Mouse (Mus musculus) adrenal gland, adult 2 months (tissue): ENCODE measurements around the gene Myadml2. TPM values are rescaled to one million over a fixed set of nuclear protein-coding genes. Genes with fewer than 3 reads are reported as not detected.

Experiments
- DNase-seq: peaks from one replicate; pipeline ENCODE4 v3.0.0; 2021
- microRNA-seq, 2 experiments: library from miRNA; unstranded; fragments of <30 nt; microRNA quantifications; one replicate each; pipeline ENCODE4 v1.2.0; 2021
- polyA plus RNA-seq: library from polyadenylated mRNA; depleted of rRNA; stranded (reverse); fragments of >200 nt; gene quantifications from 2 replicates; pipeline ENCODE4 v1.2.3, GENCODE M21; 2012; rRNA removed
- total RNA-seq, 2 experiments: library from RNA; stranded (reverse); gene quantifications; 2 replicates each; pipeline ENCODE4 v1.2.3; 2021

Gene Myadml2
- total and polyA plus RNA-seq, 3 experiments, result 0.11 to 1.0 TPM; not detected in 1

DNA sequence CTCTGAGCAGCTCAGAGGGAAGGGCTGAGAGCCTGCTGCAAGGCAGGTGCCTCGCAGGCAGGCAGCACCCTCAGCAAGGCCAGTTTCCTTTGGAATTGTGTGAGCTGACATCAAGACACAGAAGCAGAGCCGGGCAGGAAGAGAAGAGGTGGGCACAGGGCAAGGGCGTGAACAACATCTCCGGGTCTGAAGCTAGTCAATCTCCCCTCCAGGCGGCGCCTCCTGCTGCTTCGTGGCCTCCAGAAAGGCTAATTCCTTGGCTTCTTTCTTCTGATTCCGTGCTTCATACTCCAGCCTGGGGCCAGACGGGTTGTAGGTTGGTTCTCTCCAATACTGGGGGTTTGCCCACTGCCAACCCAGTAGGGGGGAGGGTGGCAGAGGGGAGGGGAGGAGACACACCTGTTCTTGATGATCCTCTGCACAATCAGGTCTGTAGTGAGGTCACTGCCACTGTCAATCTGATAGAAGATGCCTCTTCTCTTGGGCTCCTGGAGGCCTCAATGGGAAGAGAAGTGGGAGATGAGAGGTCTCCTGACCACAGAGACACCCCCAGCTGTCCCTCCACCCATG, 37.4 kb downstream of the Myadml2 start:
- DNase-seq, result no peak

DNA sequence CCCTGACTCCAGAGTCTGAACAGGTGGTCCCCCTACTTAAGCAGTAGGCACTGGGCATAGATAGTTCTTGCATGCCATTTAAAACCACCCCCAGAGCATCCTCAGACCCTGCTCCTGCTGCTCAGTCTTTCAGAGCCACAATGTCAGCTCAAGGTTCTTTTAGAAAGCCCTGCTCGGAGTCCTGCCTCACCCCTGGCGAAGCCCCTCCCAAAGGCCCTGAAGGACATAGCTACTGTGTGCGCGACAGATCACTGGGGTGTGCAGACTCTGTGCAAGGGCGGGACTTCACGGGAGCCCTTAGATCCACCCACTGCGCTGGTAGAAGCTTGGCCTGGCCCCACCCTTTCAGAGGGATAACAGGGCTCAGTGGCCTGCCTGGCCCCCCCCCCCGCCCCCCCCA, 38.7 kb downstream of the Myadml2 start:
- DNase-seq, result peak; percentile 77

DNA sequence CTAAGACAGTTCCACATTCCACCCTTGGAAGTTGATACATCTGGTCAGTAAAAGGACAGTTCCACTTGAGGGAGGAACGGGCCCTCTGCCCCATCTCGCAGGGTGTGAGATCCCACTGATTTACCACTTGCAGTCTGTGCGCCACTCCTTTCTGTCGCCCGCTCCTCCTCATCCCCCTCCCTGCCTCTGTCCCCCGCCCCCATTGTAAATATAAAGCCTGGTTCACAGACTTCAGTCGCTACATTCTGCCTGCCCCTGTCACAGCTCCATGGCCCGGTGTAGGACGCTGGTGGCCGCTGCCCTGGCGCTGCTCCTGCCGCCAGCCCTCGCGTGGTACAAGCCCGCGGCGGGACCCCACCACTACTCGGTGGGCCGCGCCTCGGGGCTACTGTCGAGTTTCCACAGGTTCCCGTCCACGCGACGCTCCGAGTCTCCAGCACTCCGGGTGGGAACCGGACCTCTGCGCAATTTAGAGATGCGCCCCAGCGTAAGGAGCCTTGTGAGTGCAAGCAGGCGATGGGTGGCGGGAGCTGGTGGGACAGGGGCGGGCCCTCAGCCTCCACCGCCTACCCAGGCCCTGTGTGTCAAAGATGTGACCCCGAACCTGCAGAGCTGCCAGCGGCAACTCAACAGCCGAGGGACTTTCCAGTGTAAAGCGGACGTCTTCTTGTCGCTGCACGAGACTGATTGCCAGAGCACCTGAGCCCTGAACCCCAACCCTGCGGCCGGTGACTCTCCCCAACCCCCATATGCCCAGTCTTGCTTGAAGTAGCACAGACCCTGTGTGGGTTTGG, 39.5 kb downstream of the Myadml2 start, which contains the start of gene Npb:
TSS of gene Npb (plus strand) at position 237 of the 794 bp plus-strand sequence.
- DNase-seq, result no peak

DNA sequence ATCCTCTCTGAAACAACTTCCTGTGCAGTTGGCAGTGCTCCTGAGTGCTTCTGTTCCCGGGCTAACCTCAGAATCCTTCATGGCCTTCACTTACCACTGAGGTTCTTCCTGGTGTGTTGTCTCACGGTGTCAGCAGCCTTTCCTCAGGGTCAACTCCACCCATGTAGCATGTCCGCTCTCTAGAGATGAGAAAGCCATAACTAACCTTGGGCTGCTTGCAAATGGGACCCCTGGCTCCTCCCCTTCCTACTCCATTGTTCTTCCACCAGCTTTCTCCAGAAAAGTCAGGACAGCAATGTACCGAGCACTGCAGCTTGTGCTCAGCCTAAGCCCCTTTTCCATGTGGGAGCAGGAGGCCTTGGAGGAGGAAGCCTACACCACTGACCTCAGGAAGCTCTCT, 41.2 kb downstream of the Myadml2 start:
- DNase-seq, result no peak

DNA sequence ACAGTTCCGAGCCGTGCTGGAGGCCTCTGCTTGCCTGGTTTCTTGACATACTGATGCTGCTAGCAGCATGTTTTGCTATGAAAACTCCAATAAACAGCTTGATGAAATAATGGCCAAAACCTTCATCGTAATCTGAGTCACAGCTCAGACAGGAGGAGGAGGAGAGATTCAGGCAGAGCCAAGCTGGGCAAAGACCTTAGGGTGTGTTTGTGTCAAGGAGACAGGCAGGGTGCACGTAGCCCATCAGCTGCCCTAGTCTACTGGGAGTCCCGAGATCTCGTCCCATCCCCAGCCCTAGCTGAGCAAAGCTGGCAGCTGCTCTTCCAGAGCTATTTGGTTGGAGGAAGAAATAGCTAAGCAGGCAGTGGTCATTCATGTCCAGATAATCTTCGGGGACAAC, 42.3 kb downstream of the Myadml2 start:
- no peak for DNase-seq

DNA sequence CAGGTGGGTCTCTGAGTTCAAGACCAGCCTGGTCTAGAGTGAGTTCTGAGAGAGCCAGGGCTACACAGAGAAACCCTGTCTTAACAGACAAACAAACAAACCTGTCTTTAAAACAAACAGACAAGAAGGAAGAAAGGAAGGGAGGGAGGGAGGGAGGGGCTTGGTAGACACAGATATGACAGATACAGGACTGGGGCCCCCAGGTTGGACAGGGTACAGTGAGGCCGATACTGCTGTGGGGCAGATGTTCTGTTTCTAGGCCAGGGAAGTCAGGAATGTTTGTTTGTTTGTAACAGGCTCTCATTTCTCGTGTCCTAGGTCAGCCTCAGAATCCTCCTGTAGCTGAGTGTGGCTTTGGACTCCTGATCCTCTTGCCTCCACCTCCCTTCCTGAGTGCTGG, 44.4 kb downstream of the Myadml2 start:
- DNase-seq, result no peak

DNA sequence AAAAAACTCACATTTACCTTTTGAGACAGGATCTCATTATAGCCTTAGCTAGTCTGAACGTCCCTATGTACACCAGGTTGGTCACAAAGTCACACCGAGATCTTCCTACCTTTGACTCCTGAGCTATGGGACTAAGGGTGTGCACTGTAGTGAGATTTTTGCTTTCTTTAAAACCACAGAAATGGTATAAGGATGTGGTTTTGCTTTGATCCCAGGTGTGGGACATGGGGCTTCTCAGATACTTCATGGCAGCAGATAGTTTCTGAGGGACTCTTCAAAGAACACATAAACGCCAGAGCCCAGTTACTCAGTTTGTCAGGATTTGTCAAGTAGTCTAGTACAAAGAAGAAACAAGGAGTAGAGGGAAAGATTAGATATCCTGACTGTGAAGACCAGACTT, 47.2 kb downstream of the Myadml2 start:
- no peak for DNase-seq

DNA sequence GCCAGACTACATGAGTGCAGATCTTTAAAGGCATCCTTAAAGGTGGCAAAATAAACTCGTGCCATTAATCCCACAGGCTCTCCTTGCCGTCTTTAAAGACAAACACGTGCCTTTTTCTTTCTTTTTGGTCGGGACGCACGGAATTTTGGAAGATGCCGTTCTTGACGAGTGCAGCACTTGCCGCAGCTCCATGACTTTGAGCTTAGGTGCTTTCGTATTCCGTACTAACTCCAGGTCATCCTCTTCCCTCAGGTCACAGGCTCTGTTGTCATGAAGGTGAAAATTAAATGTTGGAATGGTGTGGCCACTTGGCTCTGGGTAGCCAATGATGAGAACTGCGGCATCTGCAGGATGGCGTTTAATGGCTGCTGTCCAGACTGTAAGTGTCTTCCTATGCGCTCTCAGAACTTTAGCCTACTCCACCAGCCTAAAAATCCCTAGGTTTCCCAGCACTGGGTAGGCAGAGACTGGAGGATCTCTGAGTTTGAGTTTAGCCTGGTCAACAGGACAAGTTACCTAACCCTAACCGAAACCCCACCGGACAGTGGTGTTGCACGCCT, 48.9 kb downstream of the Myadml2 start:
- DNase-seq, result no peak

DNA sequence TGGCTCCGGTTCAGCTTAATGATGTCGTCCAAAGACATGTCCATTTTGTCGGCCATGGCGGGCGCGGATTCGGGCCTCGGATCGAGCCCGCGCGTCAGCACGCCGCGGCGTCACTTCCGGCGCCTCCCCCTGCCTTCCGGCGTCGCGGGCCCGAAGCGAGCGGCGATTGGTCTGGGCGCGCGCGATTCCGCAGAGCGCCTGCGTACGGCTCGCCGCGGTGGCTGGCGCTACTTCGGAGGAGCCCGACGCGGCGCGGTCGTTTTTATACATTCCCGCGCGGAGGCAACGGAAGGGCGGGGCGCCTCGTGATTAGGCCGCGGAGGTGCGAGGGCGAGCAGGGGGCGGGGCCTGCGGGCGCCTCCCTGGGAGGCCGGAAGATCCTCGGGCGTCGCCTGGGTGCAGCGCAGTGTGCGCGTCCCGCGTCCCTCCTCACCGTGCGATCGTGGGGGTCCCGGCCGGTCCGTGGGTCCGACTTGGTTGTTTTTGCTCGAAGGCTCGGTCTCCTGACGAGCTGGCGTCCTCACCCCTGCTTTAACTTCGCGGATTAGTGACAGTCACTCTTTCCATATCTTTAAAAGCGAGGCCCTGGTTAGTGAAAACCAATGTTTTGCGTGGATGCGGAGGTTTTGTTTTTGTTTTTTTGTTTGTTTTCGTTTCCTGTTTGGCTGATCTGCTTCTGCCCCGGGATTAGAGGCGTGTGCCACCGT, 49.5 kb downstream of the Myadml2 start, which contains the start of the genes Alyref and Anapc11:
TSS of gene Alyref (minus strand) at position 83 of the 707 bp plus-strand sequence.
TSS of gene Anapc11 (plus strand) at position 139 of the 707 bp plus-strand sequence.
- peak; percentile 96 for DNase-seq

DNA sequence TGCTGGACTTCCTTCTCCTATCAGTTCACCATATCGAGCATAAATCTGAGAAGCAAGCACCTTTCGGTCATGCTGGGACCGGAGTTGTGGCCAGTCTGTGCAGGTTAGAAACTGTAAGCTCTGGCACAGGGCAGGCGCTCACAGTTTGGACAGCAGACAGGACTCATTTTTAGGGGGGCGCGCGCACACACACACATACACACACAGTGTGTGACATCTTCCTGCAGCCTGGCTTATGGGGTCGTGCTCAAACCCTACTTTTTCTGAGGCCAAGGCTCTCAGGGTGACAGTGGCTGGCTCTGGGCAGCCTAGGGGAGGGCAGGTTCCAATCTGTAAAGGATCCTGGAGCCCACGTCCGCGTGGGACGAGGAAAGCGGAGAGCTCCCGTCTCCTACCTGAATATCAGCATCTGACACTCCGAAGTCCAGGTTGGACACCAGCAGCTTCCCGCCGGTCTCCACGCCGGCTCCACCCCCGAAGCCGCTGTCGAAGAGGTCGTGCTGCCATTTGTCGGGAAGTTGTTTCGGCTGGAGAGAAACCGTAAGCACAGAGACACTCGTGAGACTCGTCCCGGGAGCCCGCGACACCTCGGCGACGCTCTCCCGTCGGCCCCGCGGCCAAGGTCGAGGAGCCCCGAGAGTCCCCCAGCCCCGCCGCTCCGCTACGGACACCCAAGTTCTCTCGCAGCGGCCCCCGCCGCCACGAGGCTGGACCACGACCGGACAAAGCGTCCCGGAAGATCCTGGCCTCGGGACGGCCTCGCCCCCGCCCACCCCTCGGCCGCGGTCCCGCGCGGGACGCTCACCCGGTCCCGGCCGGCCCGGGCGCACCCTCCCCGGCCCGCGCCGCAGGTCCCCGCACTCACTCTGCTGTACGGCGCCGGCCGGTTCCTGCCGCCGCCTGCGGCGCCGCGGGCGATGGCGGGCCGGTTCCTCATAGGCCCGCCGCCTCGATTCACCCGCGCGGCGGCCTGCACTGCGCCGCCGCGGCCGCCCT, 50.4 kb downstream of the Myadml2 start:
- no peak for DNase-seq

Small RNA genes within 50 kb of the gene (microRNA-seq; reads per million reads assigned to microRNA genes)
- gene Mir6936, result 0 to 0.83 reads per million in 2 experiments

Other genes starting within 250 kb of the Myadml2 start
Only the 30 nearest of the 32 such genes appear.
- gene Pde6g, start 194.7 kb downstream of the Myadml2 start, total RNA-seq, result under 1 TPM in 1 of 2 experiments, not detected in 1; 0.31 TPM
- gene Pde6g, start 194.7 kb downstream of the Myadml2 start, polyA plus RNA-seq, result 0.48 and 0.49 TPM in 2 replicates
- 10 to 100 TPM; 25.8 to 37.1 TPM for gene Oxld1, start 190.1 kb downstream of the Myadml2 start, total RNA-seq
- gene Oxld1, start 190.1 kb downstream of the Myadml2 start, polyA plus RNA-seq, result 48.7 and 81.2 TPM in 2 replicates
- 10 to 100 TPM; 24.6 to 33.0 TPM for gene Ccdc137, start 190.0 kb downstream of the Myadml2 start, total RNA-seq
- gene Ccdc137, start 190.0 kb downstream of the Myadml2 start, polyA plus RNA-seq, result 8.3 and 12.0 TPM in 2 replicates
- 10 to 100 TPM; 21.4 to 27.2 TPM for gene Arl16, start 180.6 kb downstream of the Myadml2 start, total RNA-seq
- gene Arl16, start 180.6 kb downstream of the Myadml2 start, polyA plus RNA-seq, result 23.2 and 27.2 TPM in 2 replicates
- gene Mrpl12, start 163.5 kb downstream of the Myadml2 start, total RNA-seq, result 100 to 1,000 TPM; 107 to 146 TPM
- gene Mrpl12, start 163.5 kb downstream of the Myadml2 start, polyA plus RNA-seq, result 163 and 185 TPM in 2 replicates
- 100 to 1,000 TPM; 103 to 116 TPM for gene Slc25a10, start 156.3 kb downstream of the Myadml2 start, total RNA-seq
- gene Slc25a10, start 156.3 kb downstream of the Myadml2 start, polyA plus RNA-seq, result 400 and 531 TPM in 2 replicates
- gene Gcgr, start 117.5 kb downstream of the Myadml2 start, total RNA-seq, result 1 to 10 TPM; 1.5 to 1.7 TPM
- 2.1 and 2.5 TPM in 2 replicates for gene Gcgr, start 117.5 kb downstream of the Myadml2 start, polyA plus RNA-seq
- gene Mcrip1, start 98.4 kb downstream of the Myadml2 start, total RNA-seq, result 10 to 100 TPM; 56.9 to 65.8 TPM
- 136 and 157 TPM in 2 replicates for gene Mcrip1, start 98.4 kb downstream of the Myadml2 start, polyA plus RNA-seq
- gene Ppp1r27, start 97.0 kb downstream of the Myadml2 start, total RNA-seq, result under 1 TPM; 0.40 to 0.79 TPM
- 0.83 and 1.2 TPM in 2 replicates for gene Ppp1r27, start 97.0 kb downstream of the Myadml2 start, polyA plus RNA-seq
- gene P4hb, start 74.9 kb downstream of the Myadml2 start, total RNA-seq, result 100 to 1,000 TPM; 462 to 524 TPM
- 108 and 126 TPM in 2 replicates for gene P4hb, start 74.9 kb downstream of the Myadml2 start, polyA plus RNA-seq
- gene Arhgdia, start 66.5 kb downstream of the Myadml2 start, total RNA-seq, result 100 to 1,000 TPM; 355 to 386 TPM
- gene Arhgdia, start 66.5 kb downstream of the Myadml2 start, polyA plus RNA-seq, result 712 and 786 TPM in 2 replicates
- 10 to 100 TPM; 85.5 to 97.9 TPM for gene Alyref, start 49.8 kb downstream of the Myadml2 start, total RNA-seq
- 10.3 and 12.6 TPM in 2 replicates for gene Alyref, start 49.8 kb downstream of the Myadml2 start, polyA plus RNA-seq
- gene Anapc11, start 49.7 kb downstream of the Myadml2 start, total RNA-seq, result 10 to 100 TPM; 82.8 to 85.9 TPM
- gene Anapc11, start 49.7 kb downstream of the Myadml2 start, polyA plus RNA-seq, result 183 and 187 TPM in 2 replicates
- gene Npb, start 39.7 kb downstream of the Myadml2 start, total RNA-seq, result under 1 TPM; 0.61 to 0.62 TPM
- gene Npb, start 39.7 kb downstream of the Myadml2 start, polyA plus RNA-seq, result 1.6 and 2.3 TPM in 2 replicates
- 100 to 1,000 TPM; 201 to 344 TPM for gene Pcyt2, start 30.2 kb downstream of the Myadml2 start, total RNA-seq
- gene Pcyt2, start 30.2 kb downstream of the Myadml2 start, polyA plus RNA-seq, result 460 and 610 TPM in 2 replicates
- 10 to 100 TPM; 54.2 to 69.5 TPM for gene Sirt7, start 22.9 kb downstream of the Myadml2 start, total RNA-seq
- gene Sirt7, start 22.9 kb downstream of the Myadml2 start, polyA plus RNA-seq, result 109 and 128 TPM in 2 replicates
- gene Mafg, start 14.6 kb downstream of the Myadml2 start, total RNA-seq, result 10 to 100 TPM; 48.1 to 60.7 TPM
- gene Mafg, start 14.6 kb downstream of the Myadml2 start, polyA plus RNA-seq, result 54.3 and 66.9 TPM in 2 replicates
- 1 to 10 TPM; 1.0 to 1.9 TPM for gene Pycr1, start 4.4 kb downstream of the Myadml2 start, total RNA-seq
- 3.5 and 3.6 TPM in 2 replicates for gene Pycr1, start 4.4 kb downstream of the Myadml2 start, polyA plus RNA-seq
- gene Notum, start 13.0 kb upstream of the Myadml2 start, total RNA-seq, result 1 to 10 TPM; 2.8 to 8.1 TPM
- gene Notum, start 13.0 kb upstream of the Myadml2 start, polyA plus RNA-seq, result 7.4 and 9.3 TPM in 2 replicates
- gene Aspscr1, start 24.8 kb upstream of the Myadml2 start, total RNA-seq, result 10 to 100 TPM; 74.9 to 84.1 TPM
- gene Aspscr1, start 24.8 kb upstream of the Myadml2 start, polyA plus RNA-seq, result 124 and 125 TPM in 2 replicates
- gene Cenpx, start 65.6 kb upstream of the Myadml2 start, total RNA-seq, result 10 to 100 TPM; 54.0 to 63.5 TPM
- gene Cenpx, start 65.6 kb upstream of the Myadml2 start, polyA plus RNA-seq, result 86.0 and 90.2 TPM in 2 replicates
- 10 to 100 TPM; 21.9 to 25.3 TPM for gene Lrrc45, start 65.8 kb upstream of the Myadml2 start, total RNA-seq
- gene Lrrc45, start 65.8 kb upstream of the Myadml2 start, polyA plus RNA-seq, result 34.2 and 40.1 TPM in 2 replicates
- gene Rac3, start 73.3 kb upstream of the Myadml2 start, total RNA-seq, result 10 to 100 TPM; 13.7 to 15.9 TPM
- 21.1 and 25.6 TPM in 2 replicates for gene Rac3, start 73.3 kb upstream of the Myadml2 start, polyA plus RNA-seq
- 100 to 1,000 TPM in 1 of 2 experiments, 10 to 100 TPM in 1; 41.4 to 122 TPM for gene Dcxr, start 79.1 kb upstream of the Myadml2 start, total RNA-seq
- gene Dcxr, start 79.1 kb upstream of the Myadml2 start, polyA plus RNA-seq, result 136 and 150 TPM in 2 replicates
- gene Cbr2, start 84.0 kb upstream of the Myadml2 start, total RNA-seq, result 10 to 100 TPM in 1 of 2 experiments, 1 to 10 TPM in 1; 8.3 to 10.6 TPM
- gene Cbr2, start 84.0 kb upstream of the Myadml2 start, polyA plus RNA-seq, result 52.6 and 54.2 TPM in 2 replicates
- 10 to 100 TPM in 1 of 2 experiments, 1 to 10 TPM in 1; 5.5 to 12.3 TPM for gene Hmga1b, start 114.6 kb upstream of the Myadml2 start, total RNA-seq
- gene Hmga1b, start 114.6 kb upstream of the Myadml2 start, polyA plus RNA-seq, result 2.8 and 6.6 TPM in 2 replicates
- gene Rfng, start 136.0 kb upstream of the Myadml2 start, total RNA-seq, result 10 to 100 TPM; 18.3 to 20.9 TPM
- 91.6 and 95.4 TPM in 2 replicates for gene Rfng, start 136.0 kb upstream of the Myadml2 start, polyA plus RNA-seq
- 100 to 1,000 TPM; 113 to 141 TPM for gene Gps1, start 136.1 kb upstream of the Myadml2 start, total RNA-seq
- gene Gps1, start 136.1 kb upstream of the Myadml2 start, polyA plus RNA-seq, result 161 and 178 TPM in 2 replicates
- gene Dus1l, start 148.2 kb upstream of the Myadml2 start, total RNA-seq, result 10 to 100 TPM; 56.0 to 62.0 TPM
- 43.8 and 53.7 TPM in 2 replicates for gene Dus1l, start 148.2 kb upstream of the Myadml2 start, polyA plus RNA-seq
- 1,000 to 10,000 TPM in 1 of 2 experiments, 100 to 1,000 TPM in 1; 505 to 2,290 TPM for gene Fasn, start 176.4 kb upstream of the Myadml2 start, total RNA-seq
- gene Fasn, start 176.4 kb upstream of the Myadml2 start, polyA plus RNA-seq, result 7,384 and 9,917 TPM in 2 replicates